Mouse (Mus musculus): ENCODE measurements around the gene Rhno1. TPM values are rescaled to one million over a fixed set of nuclear protein-coding genes. Genes with fewer than 3 reads are reported as not detected.
"Not testable (repeated sequence)": the region's sequence is repeated elsewhere in the genome, so short reads cannot be mapped to it uniquely, and the experiment has no call there.

Rhno1 gene
- 10 to 100 TPM; 35.0 to 36.9 TPM for total RNA-seq (2021)
- long read RNA-seq, experiment 1, transcript Rhno1-203 (4 exons, 2,015 nt): minor isoform, 5 of 21 reads
- long read RNA-seq, experiment 1, transcript Rhno1-202 (3 exons, 1,108 nt): major isoform, 7 of 21 reads
- long read RNA-seq, experiment 1, partial matches to known transcripts: 3 of 21 reads
- long read RNA-seq, experiment 1, other reads (novel, unspliced or antisense): 4 of 21 reads
- long read RNA-seq, experiment 2, transcript Rhno1-202 (3 exons, 1,108 nt): major isoform, 9 of 32 reads
- long read RNA-seq, experiment 2, partial matches to known transcripts: 4 of 32 reads
- long read RNA-seq, experiment 2, other reads (novel, unspliced or antisense): 13 of 32 reads

- peak; percentile 67 to 80 for DNase-seq (ENCODE audit: low spot score in 2 of 2)
These were observed at the start of gene Rhno1, which contains the start of gene Foxm1 for GRCm38 (mm10) chr6:128362381-128363006. Gene Rhno1 (minus strand): TSS chr6:128362911. Gene Foxm1 (plus strand): TSS chr6:128362967.

GRCm38 (mm10) chr6:128411115-128411514 lies 48.4 kb upstream of the Rhno1 start:
- DNase-seq (ENCODE audit: low spot score in 2 of 2): peak; percentile 43 to 62

GRCm38 (mm10) chr6:128410305-128410704 lies 47.6 kb upstream of the Rhno1 start:
- no peak for DNase-seq (ENCODE audit: low spot score in 2 of 2)

- DNase-seq (ENCODE audit: low spot score in 2 of 2): no peak
These were observed 45.9 kb upstream of the Rhno1 start for GRCm38 (mm10) chr6:128408544-128409125.

GRCm38 (mm10) chr6:128404708-128405107 lies 42.0 kb upstream of the Rhno1 start:
- no peak for DNase-seq (ENCODE audit: low spot score in 2 of 2)

GRCm38 (mm10) chr6:128399421-128400185 lies 36.9 kb upstream of the Rhno1 start:
- DNase-seq (ENCODE audit: low spot score in 2 of 2): no peak

GRCm38 (mm10) chr6:128398996-128399395 lies 36.3 kb upstream of the Rhno1 start, which contains the start of gene Nrip2:
Gene Nrip2 (plus strand): TSS chr6:128399296.
- DNase-seq (ENCODE audit: low spot score in 2 of 2): no peak

GRCm38 (mm10) chr6:128397574-128398261 lies 35.0 kb upstream of the Rhno1 start:
- no peak for DNase-seq (ENCODE audit: low spot score in 2 of 2)

- no peak for DNase-seq (ENCODE audit: low spot score in 2 of 2)
These were observed 28.0 kb upstream of the Rhno1 start for GRCm38 (mm10) chr6:128390683-128391082.

- DNase-seq (ENCODE audit: low spot score in 2 of 2): no peak
These were observed 26.5 kb upstream of the Rhno1 start for GRCm38 (mm10) chr6:128389185-128389584.

GRCm38 (mm10) chr6:128385026-128385425 lies 22.3 kb upstream of the Rhno1 start:
- no peak for DNase-seq (ENCODE audit: low spot score in 2 of 2)

- DNase-seq (ENCODE audit: low spot score in 2 of 2): no peak
These were observed 21.0 kb upstream of the Rhno1 start for GRCm38 (mm10) chr6:128383752-128384151.

- no peak for DNase-seq (ENCODE audit: low spot score in 2 of 2)
These were observed 18.5 kb upstream of the Rhno1 start for GRCm38 (mm10) chr6:128381254-128381653.

- not testable (repeated sequence) for DNase-seq (ENCODE audit: low spot score in 2 of 2)
These were observed 18.0 kb upstream of the Rhno1 start for GRCm38 (mm10) chr6:128380594-128381167.

GRCm38 (mm10) chr6:128379636-128380035 lies 16.9 kb upstream of the Rhno1 start:
- DNase-seq (ENCODE audit: low spot score in 2 of 2): no peak

- no peak for DNase-seq (ENCODE audit: low spot score in 2 of 2)
These were observed 13.8 kb upstream of the Rhno1 start for GRCm38 (mm10) chr6:128376371-128377085.

GRCm38 (mm10) chr6:128375192-128375591 lies 12.5 kb upstream of the Rhno1 start, which contains the start of the genes Tex52 and Gm44596:
Gene Tex52 (plus strand): TSS chr6:128375456.
Gene Gm44596 (plus strand): TSS chr6:128375503.
- no peak for DNase-seq (ENCODE audit: low spot score in 2 of 2)

GRCm38 (mm10) chr6:128370040-128370439 lies 7.3 kb upstream of the Rhno1 start:
- no peak for DNase-seq (ENCODE audit: low spot score in 2 of 2)

GRCm38 (mm10) chr6:128366466-128366865 lies 3.8 kb upstream of the Rhno1 start:
- DNase-seq (ENCODE audit: low spot score in 2 of 2): no peak

- no peak for DNase-seq (ENCODE audit: low spot score in 2 of 2)
These were observed 2.0 kb upstream of the Rhno1 start for GRCm38 (mm10) chr6:128364721-128365120.

All from adrenal gland, postnatal 4 days (tissue).